Mouse (Mus musculus): Measurements from ENCODE around the gene Capsl. TPM values are rescaled to one million over a fixed set of nuclear protein-coding genes. Genes with fewer than 3 reads are reported as not detected.

Gene Capsl
- 2.6 and 6.4 TPM in 2 replicates for polyA plus RNA-seq (2012; rRNA removed; ENCODE audit: low replicate concordance)

DNA sequence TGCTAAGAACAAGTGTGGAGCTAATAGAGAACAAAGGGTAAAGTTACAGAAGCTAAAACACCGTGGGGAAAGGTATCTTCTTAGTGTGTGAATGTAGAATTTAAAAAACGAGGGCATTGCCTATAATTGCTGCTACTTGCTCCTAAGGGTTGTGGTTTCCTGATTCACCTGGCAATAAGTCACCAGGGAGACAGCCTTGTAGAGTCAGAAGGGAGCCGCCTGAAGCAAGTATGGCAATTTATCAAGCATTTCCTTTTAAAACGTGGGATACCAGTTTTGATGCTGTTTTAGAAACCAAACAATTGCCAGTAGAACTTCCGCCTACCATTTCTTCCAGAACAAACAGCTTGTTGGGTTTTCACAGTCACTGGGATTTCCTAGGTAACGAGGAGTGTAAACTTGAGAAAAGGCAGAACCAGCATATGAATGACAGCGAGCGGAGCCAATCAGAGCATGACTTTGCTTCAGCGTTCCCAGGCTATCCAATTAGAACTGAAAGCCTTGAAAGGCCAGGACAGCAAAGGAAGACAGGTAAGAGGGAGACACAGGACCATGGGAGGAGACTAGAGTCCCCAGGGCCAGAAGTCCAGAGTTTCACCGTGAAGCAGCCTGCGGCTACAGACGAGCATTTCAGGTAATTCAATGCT is at the start of gene Capsl:
Gene Capsl (plus strand): TSS at position 495 of the 647 bp plus-strand sequence.

Other genes starting within 250 kb of the Capsl start
- 0.23 TPM in 1 of 2 replicates, not detected in the other for gene Ugt3a1, start 159.1 kb upstream of the Capsl start, polyA plus RNA-seq (2012; rRNA removed; ENCODE audit: low replicate concordance)
- 0.60 and 1.0 TPM in 2 replicates for gene Ugt3a2, start 100.5 kb upstream of the Capsl start, polyA plus RNA-seq (2012; rRNA removed; ENCODE audit: low replicate concordance)
- 4.8 and 7.0 TPM in 2 replicates for gene Il7r, start 94.1 kb downstream of the Capsl start, polyA plus RNA-seq (2012; rRNA removed; ENCODE audit: low replicate concordance)